Mouse (Mus musculus) lung, embryonic 14.5 days (tissue): ENCODE measurements around the gene Sypl. TPM values are rescaled to one million over a fixed set of nuclear protein-coding genes. Genes with fewer than 3 reads are reported as not detected.

Experiments used
- ATAC-seq: fragments of 200-750 bp; cut with Nextera tagmentation; 2 replicates; pipeline ENCODE4 v1.8.0; 2017; ENCODE audit warnings: mild to moderate bottlenecking, moderate TSS enrichment, moderate library complexity; ENCODE audit not compliant: insufficient read depth
- DNase-seq: peaks from one replicate; pipeline ENCODE4 v3.0.0-alpha.2; 2015
- H3K27ac ChIP-seq: fragments of 300-500 bp; sonication (generic); 2 replicates; pipeline ENCODE4 v1.5.1; 2014; ENCODE audit warnings: low read depth, mild to moderate bottlenecking, moderate library complexity
- H3K27me3 ChIP-seq: fragments of 300-500 bp; sonication (generic); 2 replicates; pipeline ENCODE4 v1.6.1; 2014; ENCODE audit warnings: low read length, control low read depth; ENCODE audit not compliant: insufficient read depth
- H3K36me3 ChIP-seq: fragments of 300-500 bp; sonication (generic); 2 replicates; pipeline ENCODE4 v1.6.1; 2014; ENCODE audit warnings: control low read depth; ENCODE audit not compliant: insufficient read depth
- H3K4me1 ChIP-seq: fragments of 300-500 bp; sonication (generic); 2 replicates; pipeline ENCODE4 v1.6.1; 2014; ENCODE audit warnings: antibody characterized with exemption, control low read depth; ENCODE audit not compliant: insufficient read depth
- H3K4me2 ChIP-seq: fragments of 300-500 bp; sonication (generic); 2 replicates; pipeline ENCODE4 v1.6.1; 2014; ENCODE audit warnings: mild to moderate bottlenecking
- H3K4me3 ChIP-seq: fragments of 300-500 bp; sonication (generic); 2 replicates; pipeline ENCODE4 v1.5.1; 2014; ENCODE audit warnings: low read depth, low read length
- H3K9ac ChIP-seq: fragments of 300-500 bp; sonication (generic); 2 replicates; pipeline ENCODE4 v1.6.1; 2014
- H3K9me3 ChIP-seq: fragments of 300-500 bp; sonication (generic); 2 replicates; pipeline ENCODE4 v1.6.1; 2016; ENCODE audit warnings: low read depth, low read length, control low read depth
- CTCF ChIP-seq: IDR thresholded peaks from 2 replicates; pipeline ENCODE4 v1.5.1; 2016; ENCODE audit warnings: antibody characterized with exemption, low read depth
- WGBS: fragments of 180-500 bp; shearing (Covaris S2); extraction: QIAGEN DNeasy Blood & Tissue Kit; methylation state at CpG from one replicate; pipeline ENCODE4 v1.1.7; 2014; 5-methylcytosine and 5-hydroxymethylcytosine counted together
- polyA plus RNA-seq: library from polyadenylated mRNA; unstranded; fragments of >200 nt; fragmentation: Nextera tagmentation; extraction: Ambion mirVana; gene quantifications from 2 replicates; pipeline ENCODE4 v1.2.1, GENCODE M21; 2014

Sypl gene
- polyA plus RNA-seq, 1 experiment from 2014 or later, result 133 TPM

GRCm38 (mm10) chr12:32943951-32944350 is 9.7 kb upstream of the Sypl start:
- TF ChIP-seq CTCF, result no peak
- no peak for DNase-seq

GRCm38 (mm10) chr12:32944884-32945454 is 8.7 kb upstream of the Sypl start:
- no peaks in the 10 kb centered on the region for H3K36me3 ChIP-seq
- TF ChIP-seq CTCF, result no peak
- no peak for ATAC-seq
- no peak overlapping the region for H3K4me2 ChIP-seq
- no peak overlapping the region for H3K27ac ChIP-seq
- no peaks in the 10 kb centered on the region for H3K9me3 ChIP-seq
- no peak for DNase-seq
- no peak overlapping the region for H3K9ac ChIP-seq
- H3K27me3 ChIP-seq, result no peaks in the 10 kb centered on the region
- no peak overlapping the region for H3K4me3 ChIP-seq
- H3K4me1 ChIP-seq, result no peaks in the 10 kb centered on the region
- 53% methylated on average over 8 of the region's 8 CpGs for WGBS

More at GRCm38 (mm10) chr12:32943951-32944350, 9.7 kb upstream of the Sypl start:
- no peaks in the 10 kb centered on the region for H3K27me3 ChIP-seq
- no peak overlapping the region; the same call in 1 of the 2 replicates for H3K27ac ChIP-seq
- no peak overlapping the region for H3K4me2 ChIP-seq
- H3K36me3 ChIP-seq, result no peaks in the 10 kb centered on the region
- no peak overlapping the region for H3K4me3 ChIP-seq
- no peak for ATAC-seq
- no peaks in the 10 kb centered on the region for H3K9me3 ChIP-seq
- no peak overlapping the region for H3K9ac ChIP-seq
- 71% methylated on average over 3 of the region's 3 CpGs for WGBS
- H3K4me1 ChIP-seq, result no peaks in the 10 kb centered on the region

- no peaks in the 10 kb centered on the region for H3K9me3 ChIP-seq
- no peak for DNase-seq
- H3K4me1 ChIP-seq, result no peaks in the 10 kb centered on the region
- no peak overlapping the region for H3K4me2 ChIP-seq
- no peak for ATAC-seq
- no peak overlapping the region for H3K27ac ChIP-seq
- H3K9ac ChIP-seq, result no peak overlapping the region
- WGBS, result 73% methylated on average over 4 of the region's 4 CpGs
- no peak overlapping the region for H3K4me3 ChIP-seq
- no peaks in the 10 kb centered on the region for H3K36me3 ChIP-seq
- no peak for TF ChIP-seq CTCF
- no peaks in the 10 kb centered on the region for H3K27me3 ChIP-seq
Observed at GRCm38 (mm10) chr12:32946376-32946775, 7.3 kb upstream of the Sypl start.

DNA sequence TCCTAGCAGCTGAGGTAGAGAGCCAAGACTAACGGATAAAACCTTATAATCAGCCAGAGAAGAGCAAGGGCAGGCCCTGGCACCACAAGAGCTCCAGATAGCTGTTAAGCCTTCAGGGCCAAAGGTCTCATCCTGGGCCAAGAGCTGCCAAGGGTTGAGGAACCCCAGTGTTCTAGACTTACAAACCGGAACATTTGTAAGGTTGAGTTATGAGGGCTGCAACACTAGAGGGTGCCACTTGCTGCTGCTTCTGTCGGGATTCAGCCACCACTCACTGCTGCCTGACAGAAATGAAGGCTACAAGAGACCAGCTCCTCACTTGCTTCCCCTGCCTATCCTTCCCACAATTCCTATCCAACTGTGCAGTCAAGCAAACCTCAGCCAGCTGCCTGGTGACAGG is 1.3 kb upstream of the Sypl start:
- 32% methylated on average over 3 of the region's 3 CpGs for WGBS
- H3K9ac ChIP-seq, result no peak overlapping the region
- H3K4me3 ChIP-seq, result no peak overlapping the region
- no peaks in the 10 kb centered on the region for H3K27me3 ChIP-seq
- H3K36me3 ChIP-seq, result no peaks in the 10 kb centered on the region
- ATAC-seq (no peak), DNase-seq (peak; percentile 51)
- 0 out of 2 replicates have a peak overlapping the region, but pooled peaks have one; percentile 68 for H3K4me2 ChIP-seq
- H3K27ac ChIP-seq, result no peak overlapping the region
- H3K9me3 ChIP-seq, result no peaks in the 10 kb centered on the region
- peak; percentile 51 for TF ChIP-seq CTCF
- H3K4me1 ChIP-seq, result peaks cover 8% of the 10 kb centered on the region

- Histone ChIP-seq H3K4me2 (peak overlapping the region; percentile 68), H3K9ac (peak overlapping the region; percentile 80), H3K9me3 (no peaks in the 10 kb centered on the region), H3K4me3 (peak overlapping the region; percentile 82), H3K27me3 (no peaks in the 10 kb centered on the region), H3K36me3 (no peaks in the 10 kb centered on the region), H3K4me1 (peaks cover 8% of the 10 kb centered on the region), H3K27ac (peak overlapping the region; percentile 98)
- WGBS, result 15% methylated on average over 6 of the region's 6 CpGs
- no peak for DNase-seq
- TF ChIP-seq CTCF, result no peak
- ATAC-seq, result no peak
Observed at GRCm38 (mm10) chr12:32953066-32953465, 625 bp upstream of the Sypl start.

GRCm38 (mm10) chr12:32954216-32955021 is 728 bp downstream of the Sypl start:
- DNase-seq (peak; percentile 79), ATAC-seq (no peak; the same call in 1 of the 2 replicates)
- Histone ChIP-seq H3K27ac (peak overlapping the region; percentile 98), H3K4me2 (peak overlapping the region; percentile 68), H3K9me3 (no peaks in the 10 kb centered on the region), H3K36me3 (no peaks in the 10 kb centered on the region), H3K4me1 (peaks cover 8% of the 10 kb centered on the region), H3K9ac (peak overlapping the region; percentile 80), H3K27me3 (no peaks in the 10 kb centered on the region), H3K4me3 (peak overlapping the region; percentile 82)
- no peak for TF ChIP-seq CTCF
- under 1% methylated on average over 71 of the region's 71 CpGs for WGBS

- no peak for ATAC-seq
- peak overlapping the region; percentile 68 for H3K4me2 ChIP-seq
- no peaks in the 10 kb centered on the region for H3K36me3 ChIP-seq
- under 1% methylated on average over 8 of the region's 8 CpGs for WGBS
- H3K9me3 ChIP-seq, result no peaks in the 10 kb centered on the region
- H3K27ac ChIP-seq, result peak overlapping the region; percentile 98
- H3K9ac ChIP-seq, result peak overlapping the region; percentile 80; the same call in 1 of the 2 replicates
- no peaks in the 10 kb centered on the region for H3K27me3 ChIP-seq
- H3K4me1 ChIP-seq, result peaks cover 8% of the 10 kb centered on the region
- peak overlapping the region; percentile 82 for H3K4me3 ChIP-seq
- DNase-seq, result no peak
- TF ChIP-seq CTCF, result no peak
Observed at GRCm38 (mm10) chr12:32955037-32955436, 1.3 kb downstream of the Sypl start.
